Mouse (Mus musculus): ENCODE data around the gene Cmtr1.

DNA sequence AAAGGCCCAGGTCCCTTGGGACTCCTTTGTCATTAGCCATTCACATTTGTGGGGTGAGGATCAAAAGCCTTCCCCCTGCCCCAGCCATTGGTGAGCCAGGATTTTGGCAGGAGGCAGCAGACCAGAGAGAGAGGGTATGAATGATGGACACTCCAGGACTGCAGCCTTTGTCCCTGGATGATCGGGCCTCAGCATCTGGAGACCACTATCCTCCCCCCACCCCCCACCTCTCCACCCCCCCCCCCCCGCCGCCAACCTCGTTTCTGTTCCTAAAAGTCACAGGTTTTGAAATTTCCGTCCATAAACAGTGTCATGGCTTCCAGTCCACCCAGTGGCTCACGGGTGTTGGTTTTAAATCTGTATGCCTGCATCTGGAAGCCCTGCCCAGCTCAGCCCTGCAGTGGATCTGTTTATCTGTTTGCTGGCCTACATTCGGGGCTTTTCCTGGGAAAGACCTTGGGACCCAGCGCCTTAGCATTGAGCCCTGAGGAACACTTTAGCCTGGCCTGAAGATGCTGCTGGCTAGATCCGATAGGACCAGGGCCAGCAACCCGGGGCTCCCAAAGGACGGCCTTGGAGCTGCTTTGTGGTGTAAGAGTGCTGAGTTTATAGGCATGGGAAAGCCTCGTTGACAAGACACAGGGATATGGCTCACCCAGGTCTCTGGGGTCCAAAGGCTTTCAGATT, 71.0 kb downstream of the Cmtr1 start:
- TF ChIP-seq MYOD1 (IDR thresholded peaks at IDR 0.05; ENCODE audit: control insufficient read depth in 1 of 3, insufficient read length in 2 of 3, low read depth in 2 of 3) (no peak), TCF3 (IDR thresholded peaks at IDR 0.05; ENCODE audit: insufficient read length, low read depth) (no peak), SRF (IDR thresholded peaks at IDR 0.05; ENCODE audit: control insufficient read depth, insufficient read length, low read depth) (no peak), POLR2A (IDR thresholded peaks at IDR 0.05; ENCODE audit: insufficient read length, low read depth) (no peak), POLR2AphosphoS2 (IDR thresholded peaks at IDR 0.05; ENCODE audit: insufficient read length, low read depth) (no peak), USF1 (IDR thresholded peaks at IDR 0.05; ENCODE audit: low read depth) (no peak), MAX (IDR thresholded peaks at IDR 0.05; ENCODE audit: low read depth) (no peak), TCF12 (IDR thresholded peaks at IDR 0.05; ENCODE audit: insufficient read depth, poor library complexity, severe bottlenecking) (no peak)

All from myocyte (in vitro differentiated cells).